Mouse (Mus musculus): ENCODE data around the gene Hectd4.
A peak's percentile ranks its signal among the peaks of the same experiment; 100 is the strongest.
"Not testable (repeated sequence)": the region's sequence is repeated elsewhere in the genome, so short reads cannot be mapped to it uniquely, and the experiment has no call there.

Gene Hectd4

DNA sequence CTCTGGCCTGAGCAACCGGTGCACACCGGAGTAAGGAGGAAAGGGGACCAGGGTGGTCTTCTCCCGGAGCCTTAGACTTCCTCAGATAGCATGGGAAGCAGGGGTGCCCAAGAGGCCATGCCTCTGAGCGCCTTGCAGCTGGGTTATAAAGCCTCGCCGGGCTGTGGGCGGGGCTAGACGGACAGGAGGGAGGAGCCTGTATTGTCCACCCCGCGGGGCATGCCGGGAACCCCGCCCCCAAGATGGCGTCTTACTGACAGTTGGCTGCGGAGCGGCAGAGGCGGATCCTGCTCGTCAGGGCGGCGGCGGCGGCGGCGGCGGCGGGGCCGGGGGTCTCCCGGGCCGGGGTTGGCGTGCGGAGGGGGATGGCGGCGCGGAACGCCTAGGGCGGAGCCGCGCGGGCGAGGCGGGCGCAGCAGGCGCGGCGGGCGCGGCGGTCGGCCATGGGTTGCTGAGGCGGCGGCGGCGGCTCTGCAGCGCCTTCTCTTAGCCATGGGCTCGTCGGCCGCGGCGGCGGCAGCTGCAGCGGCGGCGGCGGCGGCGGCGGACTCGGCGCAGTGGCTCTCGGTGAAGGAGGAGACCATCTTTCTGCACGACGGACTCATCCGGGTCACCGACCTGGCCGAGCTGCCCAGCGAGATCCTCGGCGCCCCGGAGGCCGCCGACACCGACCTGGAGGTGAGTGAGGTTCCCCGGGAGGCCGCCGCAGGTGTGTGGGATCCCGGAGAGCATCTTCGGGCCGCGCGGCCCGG is at the start of gene Hectd4:
TSS of gene Hectd4 (plus strand) at position 240 of the 752 bp plus-strand sequence.
- DNase-seq: peak; percentile 96

DNA sequence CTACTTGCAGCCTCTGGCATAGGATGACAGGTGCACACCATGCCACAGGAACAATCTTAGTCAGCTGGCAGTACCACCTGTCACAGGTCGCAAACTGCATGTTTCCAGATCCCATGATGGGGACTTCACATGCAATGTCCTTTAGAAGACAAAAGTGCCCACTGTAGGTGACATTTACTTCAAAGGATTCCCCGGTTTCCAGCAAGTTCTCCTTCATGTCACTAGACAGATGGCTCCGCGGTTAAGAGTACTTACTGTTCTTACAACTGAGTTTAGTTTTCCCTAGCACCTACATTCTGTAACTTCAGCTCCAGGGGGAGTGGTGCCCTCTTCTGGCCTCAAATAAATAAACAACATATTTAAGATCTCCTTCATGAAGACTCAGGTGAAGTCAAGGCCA is 47.2 kb upstream of the Hectd4 start:
- DNase-seq: peak; percentile 78

GRCm38 (mm10) chr5:121179077-121179857 is 40.8 kb upstream of the Hectd4 start:
- no peak for DNase-seq

GRCm38 (mm10) chr5:121183269-121183668 is 36.8 kb upstream of the Hectd4 start:
- no peak for DNase-seq

- DNase-seq: no peak
Observed at GRCm38 (mm10) chr5:121184375-121184774, 35.6 kb upstream of the Hectd4 start.

DNA sequence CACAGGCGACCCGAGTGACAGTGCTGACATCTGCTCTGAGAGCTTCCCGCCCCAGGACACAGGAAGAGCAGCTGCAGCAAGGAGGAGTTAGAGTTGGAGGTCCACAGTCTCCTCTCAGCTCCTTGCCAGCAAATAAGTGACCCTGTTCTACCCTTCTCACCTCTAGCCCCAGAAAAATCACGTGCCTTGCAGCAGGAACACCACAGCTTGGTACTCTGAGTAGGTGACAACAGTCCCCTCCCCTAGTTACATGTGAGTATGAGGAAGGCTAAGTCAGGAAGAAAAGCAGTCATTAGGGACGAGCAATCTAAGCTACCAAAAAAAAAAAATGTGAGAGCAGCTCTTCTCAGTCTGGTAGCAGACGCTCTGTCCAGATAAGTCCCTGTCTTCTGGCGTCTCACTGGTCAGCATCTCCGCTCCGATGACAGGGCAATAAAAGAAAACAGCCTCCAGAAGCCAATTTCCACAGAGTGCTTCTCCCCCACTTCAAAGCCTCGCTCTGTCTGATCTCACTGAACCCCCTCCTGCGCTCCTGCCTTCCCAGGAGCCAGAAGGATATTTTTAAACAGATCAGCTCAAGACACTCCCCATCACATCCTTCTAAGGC is 35.0 kb upstream of the Hectd4 start:
- peak; percentile 47 for DNase-seq

DNA sequence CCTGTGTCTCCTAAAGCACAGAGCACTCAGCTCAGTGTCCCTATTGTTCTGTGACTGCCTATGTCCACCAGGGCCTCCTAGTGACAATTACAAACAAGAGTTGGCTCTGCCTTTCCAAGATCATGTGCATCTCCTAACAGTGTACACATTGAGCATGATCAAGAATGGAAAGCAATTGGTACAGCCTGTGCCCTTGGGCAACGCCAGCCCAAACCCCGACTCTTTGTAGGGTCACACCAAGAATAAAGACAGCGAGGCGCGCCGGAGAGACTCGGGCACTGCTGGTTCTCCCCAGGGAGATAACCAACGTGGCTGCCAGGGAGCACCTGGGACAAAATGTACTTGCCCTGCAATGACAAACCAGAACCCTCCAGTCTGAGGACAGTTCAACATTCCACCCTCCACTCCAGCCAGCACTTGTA is 32.4 kb upstream of the Hectd4 start:
- DNase-seq: peak; percentile 50

DNA sequence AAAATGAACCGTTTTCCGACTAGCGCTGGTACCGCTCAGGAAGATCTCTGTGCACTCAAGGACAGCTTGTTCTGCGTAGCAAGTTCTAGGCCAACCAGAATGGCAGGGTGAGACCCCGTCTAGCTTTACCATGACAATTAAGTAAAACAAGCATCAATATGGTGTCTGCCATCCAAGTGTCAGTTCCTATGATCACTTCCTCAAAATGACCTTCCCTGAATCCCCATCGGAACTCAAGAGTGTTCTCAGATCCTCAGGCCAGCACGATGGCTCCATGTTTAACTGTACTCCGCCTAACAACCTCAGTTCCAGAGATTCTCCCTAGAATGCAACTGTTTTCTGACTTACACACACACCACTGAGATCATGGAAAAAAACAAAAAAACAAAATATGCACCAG is 31.8 kb upstream of the Hectd4 start:
- no peak for DNase-seq

DNA sequence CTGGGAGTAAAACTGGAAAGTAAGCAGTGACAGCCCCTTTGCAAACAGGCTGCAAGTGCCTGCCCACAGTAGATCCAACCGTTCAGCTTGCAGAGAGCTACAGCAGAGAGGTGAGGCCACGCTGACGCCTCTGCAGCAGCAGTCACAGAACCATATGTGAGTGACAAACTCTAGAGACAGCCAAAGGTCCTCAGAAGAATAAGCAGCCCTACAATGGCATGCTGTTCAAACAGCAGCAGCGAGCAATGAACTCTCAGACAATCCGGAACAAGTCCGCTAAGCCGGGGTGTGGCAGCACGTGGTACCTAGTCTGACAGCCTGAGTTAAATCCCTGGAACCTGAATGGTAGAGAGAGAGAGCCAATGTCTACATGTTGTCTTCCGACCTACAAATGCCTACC is 30.8 kb upstream of the Hectd4 start:
- no peak for DNase-seq

GRCm38 (mm10) chr5:121190210-121190835 is 29.7 kb upstream of the Hectd4 start:
- DNase-seq: peak; percentile 51

- peak; percentile 81 for DNase-seq
Observed at GRCm38 (mm10) chr5:121190836-121191583, 29.0 kb upstream of the Hectd4 start, which contains the start of gene Ptpn11. Ptpn11 (minus strand) TSS chr5:121191397.

DNA sequence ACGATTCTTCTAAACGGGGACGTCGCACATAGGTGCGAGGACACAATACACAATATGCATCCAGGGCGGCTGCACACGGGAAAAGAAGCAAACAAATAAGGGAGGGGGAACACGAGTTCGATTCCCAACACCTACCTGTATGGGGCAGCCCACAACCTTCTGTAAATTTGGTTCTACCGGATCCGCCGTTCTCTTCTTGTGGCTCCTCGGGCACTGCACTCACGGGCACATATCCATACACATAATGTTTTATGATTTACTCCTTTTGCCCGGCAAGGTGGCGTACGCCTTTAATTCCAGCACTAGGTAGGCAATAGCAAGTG is 28.5 kb upstream of the Hectd4 start:
- no peak for DNase-seq

DNA sequence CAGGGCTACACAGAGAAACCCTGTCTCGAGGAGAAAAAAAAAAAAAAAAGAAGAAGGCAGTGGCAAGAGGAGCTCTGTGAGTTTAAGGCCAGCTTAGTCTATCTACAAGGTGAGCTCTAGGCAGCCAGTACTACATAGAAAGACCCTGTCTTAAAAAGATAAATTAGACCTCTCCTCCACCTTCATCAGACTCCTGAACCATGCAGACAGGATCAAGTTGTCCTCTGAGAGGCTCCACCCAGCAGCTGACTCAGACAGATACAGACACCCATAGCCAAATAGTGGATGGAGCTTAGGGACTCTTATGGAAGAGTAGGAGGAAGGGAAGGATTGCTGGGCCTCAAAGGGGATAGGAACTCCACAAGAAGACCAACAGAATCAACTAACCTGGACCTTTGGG is 25.8 kb upstream of the Hectd4 start:
- DNase-seq: no peak

DNA sequence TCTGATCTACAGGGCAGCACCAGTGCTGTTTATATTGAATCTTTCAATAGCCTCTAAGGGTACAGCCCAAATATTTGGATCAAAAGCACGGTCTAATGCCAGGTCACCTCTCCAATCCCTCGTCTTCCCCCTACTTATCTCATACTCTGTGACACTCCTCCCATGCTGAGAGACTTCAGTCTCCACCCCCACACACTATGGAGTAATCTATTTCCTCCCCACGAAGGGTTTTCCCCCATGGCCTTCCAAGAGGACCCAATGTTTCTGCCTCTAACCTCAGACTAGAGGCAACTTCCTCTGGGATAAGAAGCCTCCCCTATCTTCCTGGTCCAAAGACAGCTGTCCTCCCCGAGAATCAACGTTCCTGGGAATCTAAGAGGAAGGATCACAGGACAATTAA is 23.3 kb upstream of the Hectd4 start:
- no peak for DNase-seq

DNA sequence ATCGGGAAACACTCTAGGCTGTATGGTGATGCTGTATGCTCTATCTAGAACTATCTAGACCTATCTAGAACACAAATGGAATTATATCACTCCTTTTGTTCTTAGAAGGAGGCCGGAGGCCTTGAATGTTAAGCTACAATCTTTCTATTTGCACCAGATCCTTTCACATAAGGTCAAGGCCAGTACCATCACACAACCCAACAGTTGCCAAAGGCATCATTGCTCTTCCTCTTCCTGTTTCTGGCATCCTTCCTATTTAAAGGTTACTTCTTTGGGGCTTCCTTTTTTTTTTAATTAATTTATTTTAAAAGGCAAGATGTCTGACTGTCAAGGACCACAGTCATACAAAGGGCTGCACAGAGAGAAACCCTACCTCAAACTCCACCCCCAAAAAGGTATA is 22.7 kb upstream of the Hectd4 start:
- no peak for DNase-seq

DNA sequence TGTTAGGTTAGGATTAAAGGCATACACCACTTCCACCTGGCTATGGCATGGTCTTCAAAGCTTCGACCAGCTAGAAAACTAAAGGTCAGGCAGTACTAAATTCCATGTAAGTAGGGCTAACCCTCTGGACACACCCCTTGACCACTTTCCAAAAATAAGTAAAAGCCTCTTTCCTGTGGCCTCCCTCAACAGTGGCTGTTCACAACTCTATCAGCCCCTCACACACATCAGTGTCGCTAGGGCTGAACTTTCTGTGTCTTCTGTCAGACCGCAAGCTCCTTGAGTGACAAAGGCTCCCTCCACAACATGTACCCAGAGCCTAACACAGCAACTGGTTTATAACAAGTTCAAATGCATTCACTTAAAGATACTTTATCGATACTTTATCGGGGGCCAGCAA is 21.6 kb upstream of the Hectd4 start:
- DNase-seq: no peak

DNA sequence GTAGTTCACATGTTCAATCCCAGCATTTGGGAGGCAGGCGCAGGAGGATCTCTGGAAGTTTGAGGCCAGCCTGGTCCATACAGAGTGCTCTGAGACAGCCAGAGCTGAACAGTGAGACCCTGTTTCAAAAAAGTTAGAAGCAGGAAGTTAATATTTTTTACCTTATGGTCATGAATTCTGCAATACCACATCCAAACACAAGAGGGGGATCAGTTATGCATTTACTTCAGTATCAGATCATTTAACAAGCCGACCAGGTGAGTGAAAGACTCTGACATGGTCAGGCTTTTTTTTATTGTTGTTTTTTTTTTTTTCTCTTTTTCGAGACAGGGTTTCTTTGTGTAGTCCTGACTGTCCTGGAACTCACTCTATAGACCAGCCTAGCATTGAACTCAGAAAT is 18.3 kb upstream of the Hectd4 start:
- DNase-seq: no peak

DNA sequence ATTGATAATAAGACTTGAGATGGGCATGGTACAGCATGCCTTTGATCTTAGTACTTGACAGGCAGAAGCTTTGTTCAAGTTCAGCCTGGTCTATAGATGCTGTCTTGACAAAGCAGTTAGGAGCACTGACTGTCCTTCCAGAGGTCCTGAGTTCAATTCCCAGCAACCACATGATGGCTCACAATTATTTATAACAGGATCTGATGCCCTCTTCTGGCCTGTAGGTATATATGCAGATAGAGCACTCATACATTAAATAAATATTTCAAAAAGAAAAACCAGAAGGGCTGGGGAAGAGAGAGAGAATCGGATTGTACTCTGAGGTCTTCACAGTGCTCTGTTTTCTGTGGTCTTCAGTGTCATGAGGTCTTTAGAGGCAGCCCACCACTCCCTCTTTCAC is 17.6 kb upstream of the Hectd4 start:
- no peak for DNase-seq

DNA sequence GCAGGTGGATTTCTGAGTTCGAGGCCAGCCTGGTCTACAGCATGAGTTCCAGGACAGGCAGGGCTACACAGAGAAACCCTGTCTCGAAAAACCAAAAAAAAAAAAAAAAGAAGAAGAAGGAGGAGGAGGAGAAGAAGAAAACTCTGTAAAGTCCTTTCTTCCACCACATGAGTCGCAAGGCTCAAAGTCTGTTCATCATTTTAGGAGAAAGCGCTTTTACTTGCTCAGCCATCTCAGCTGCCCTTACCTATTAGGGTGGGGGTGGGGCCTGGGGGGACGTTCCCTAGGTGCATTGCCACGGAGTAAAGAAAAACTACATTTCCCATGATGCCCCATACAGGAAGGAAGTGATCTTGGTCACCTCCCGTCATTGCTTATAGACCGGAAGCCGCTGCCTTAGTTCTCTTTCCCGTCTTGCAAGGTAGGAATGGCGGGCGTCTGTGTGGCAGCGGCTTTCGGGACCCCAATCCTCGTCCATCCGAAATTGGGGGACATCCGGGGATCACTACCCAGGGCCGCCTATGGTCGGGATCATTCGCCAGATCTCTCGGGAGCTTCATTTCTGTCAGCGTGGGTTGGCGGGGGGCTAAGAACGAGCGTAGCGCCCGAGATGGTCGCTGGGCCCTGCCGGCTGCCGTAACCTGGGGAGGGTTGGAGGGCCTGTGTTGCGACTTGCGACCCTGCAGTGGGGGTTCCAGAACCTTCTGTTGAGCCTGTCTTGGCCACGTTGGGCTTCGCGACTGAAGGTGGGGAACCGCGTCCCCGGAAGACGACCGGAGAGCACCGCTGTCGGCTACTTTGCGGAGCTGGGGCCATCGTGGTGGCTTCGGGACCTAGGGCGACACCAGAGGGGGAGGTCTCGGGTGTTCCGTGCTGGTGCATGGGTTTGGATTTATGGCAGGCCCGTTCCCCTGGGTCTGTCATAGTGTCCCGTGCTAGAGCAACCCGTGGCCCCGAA is 15.6 kb upstream of the Hectd4 start, which contains the start of gene Rpl6:
TSS of gene Rpl6 (plus strand) at position 350 of the 958 bp plus-strand sequence.
- peak; percentile 91 for DNase-seq

GRCm38 (mm10) chr5:121205537-121206130 is 14.4 kb upstream of the Hectd4 start:
- DNase-seq: not testable (repeated sequence)

- DNase-seq: no peak
Observed at GRCm38 (mm10) chr5:121206540-121206939, 13.5 kb upstream of the Hectd4 start.

Measured in cerebellum, adult 9-10 months (tissue).